In genomic region chr11:32680014-32680413, GRCm38 (mm10) we compare ENCODE assay signal across 8 mouse cellular contexts. TPM values are rescaled to one million over a fixed set of nuclear protein-coding genes. Genes with fewer than 3 reads are reported as not detected.
DNase-seq lines count a peak whose midpoint lies in the region; ATAC-seq and TF ChIP-seq lines count a peak whose summit lies in the region.

No protein-coding gene starts in this region.

- ATAC-seq in frontal cortex, adult (ENCODE audit: low TSS enrichment), result no peak

- peaks cover 15% of the 10 kb centered on the region for H3K4me1 ChIP-seq in olfactory bulb, adult 2 months (ENCODE audit: control insufficient read depth, insufficient read depth, low read length)

- no peak overlapping the region for H3K4me3 ChIP-seq in layer of hippocampus, adult 2 months
- H3K4me3 ChIP-seq in olfactory bulb, adult 2 months (ENCODE audit: insufficient read depth, low read depth, low read length), result no peak overlapping the region

- WGBS in olfactory bulb, adult 2 months, result 61% methylated on average over 4 of the region's 4 CpGs

- TF ChIP-seq POLR2A in olfactory bulb, adult 2 months (IDR thresholded peaks at IDR 0.05; ENCODE audit: insufficient read depth, low read depth, low read length), result no peak

- peak overlapping the region; percentile 85 for H3K27ac ChIP-seq in layer of hippocampus, adult 2 months
- 0 out of 2 replicates have a peak overlapping the region, but pooled peaks have one; percentile 10 for H3K27ac ChIP-seq in olfactory bulb, adult 2 months (ENCODE audit: insufficient read depth, low read depth, low read length)

- DNase-seq in layer of hippocampus, adult 2 months (ENCODE audit: low spot score in 2 of 2), result no peak
- no peak for DNase-seq in layer of hippocampus, postnatal 10 days (ENCODE audit: low spot score in 2 of 2)
- DNase-seq in adrenal gland, adult 2 months, result peak; percentile 87
- peak; percentile 69 to 78 for DNase-seq in cerebellum, adult 18-20 months
- DNase-seq in urinary bladder, postnatal 4 days (ENCODE audit: low spot score in 2 of 2), result no peak
- no peak for DNase-seq in frontal cortex, postnatal 10 days (ENCODE audit: low spot score in 2 of 2)

- no peak for TF ChIP-seq CTCF in layer of hippocampus, adult 2 months (conservative IDR thresholded peaks at IDR 0.05)
- no peak for TF ChIP-seq CTCF in olfactory bulb, adult 2 months (IDR thresholded peaks at IDR 0.05; ENCODE audit: insufficient read depth, low read depth, low read length)

RNA-seq across cellular contexts. Expression of gene Fbxw11, which starts 37.5 kb away (rescaled TPM):
- total RNA-seq in layer of hippocampus, adult 2 months (2021), result 100 to 1,000 TPM; 146 to 157 TPM
- total RNA-seq in layer of hippocampus, postnatal 10 days (2021), result 100 to 1,000 TPM; 119 to 132 TPM
- total RNA-seq in adrenal gland, adult 2 months (2021), result 10 to 100 TPM; 85.2 to 98.2 TPM
- 45.9 and 57.8 TPM in 2 replicates for polyA plus RNA-seq in adrenal gland, adult 2 months (2012; rRNA removed)
- not detected in 2 replicates for polyA plus RNA-seq in olfactory bulb, adult 2 months (2012; ENCODE audit: insufficient read depth, insufficient read length, low replicate concordance, missing spikeins)

Comparison
In these comparisons a context has a peak if more than half of its experiments do, and no peak if none do; other contexts are left out.
1. DNase-seq: peak in adrenal gland, adult 2 months (single experiment) and cerebellum, adult 18-20 months (2 of 2); none in layer of hippocampus, adult 2 months (0 of 2), layer of hippocampus, postnatal 10 days (0 of 2), urinary bladder, postnatal 4 days (0 of 2) and frontal cortex, postnatal 10 days (0 of 2).